Mouse (Mus musculus) lung, embryonic 14.5 days (tissue): Measurements from ENCODE around the gene BC052040. TPM values are rescaled to one million over a fixed set of nuclear protein-coding genes. Genes with fewer than 3 reads are reported as not detected.

Experiments
- ATAC-seq: fragments of 200-750 bp; cut with Nextera tagmentation; 2 replicates; pipeline ENCODE4 v1.8.0; 2017; ENCODE audit warnings: mild to moderate bottlenecking, moderate TSS enrichment, moderate library complexity; ENCODE audit not compliant: insufficient read depth
- DNase-seq: peaks from one replicate; pipeline ENCODE4 v3.0.0-alpha.2; 2015
- H3K27ac ChIP-seq: fragments of 300-500 bp; sonication (generic); 2 replicates; pipeline ENCODE4 v1.5.1; 2014; ENCODE audit warnings: low read depth, mild to moderate bottlenecking, moderate library complexity
- H3K27me3 ChIP-seq: fragments of 300-500 bp; sonication (generic); 2 replicates; pipeline ENCODE4 v1.6.1; 2014; ENCODE audit warnings: low read length, control low read depth; ENCODE audit not compliant: insufficient read depth
- H3K36me3 ChIP-seq: fragments of 300-500 bp; sonication (generic); 2 replicates; pipeline ENCODE4 v1.6.1; 2014; ENCODE audit warnings: control low read depth; ENCODE audit not compliant: insufficient read depth
- H3K4me1 ChIP-seq: fragments of 300-500 bp; sonication (generic); 2 replicates; pipeline ENCODE4 v1.6.1; 2014; ENCODE audit warnings: antibody characterized with exemption, control low read depth; ENCODE audit not compliant: insufficient read depth
- H3K4me2 ChIP-seq: fragments of 300-500 bp; sonication (generic); 2 replicates; pipeline ENCODE4 v1.6.1; 2014; ENCODE audit warnings: mild to moderate bottlenecking
- H3K4me3 ChIP-seq: fragments of 300-500 bp; sonication (generic); 2 replicates; pipeline ENCODE4 v1.5.1; 2014; ENCODE audit warnings: low read depth, low read length
- H3K9ac ChIP-seq: fragments of 300-500 bp; sonication (generic); 2 replicates; pipeline ENCODE4 v1.6.1; 2014
- H3K9me3 ChIP-seq: fragments of 300-500 bp; sonication (generic); 2 replicates; pipeline ENCODE4 v1.6.1; 2016; ENCODE audit warnings: low read depth, low read length, control low read depth
- CTCF ChIP-seq: IDR thresholded peaks from 2 replicates; pipeline ENCODE4 v1.5.1; 2016; ENCODE audit warnings: antibody characterized with exemption, low read depth
- WGBS: fragments of 180-500 bp; shearing (Covaris S2); extraction: QIAGEN DNeasy Blood & Tissue Kit; methylation state at CpG from one replicate; pipeline ENCODE4 v1.1.7; 2014; 5-methylcytosine and 5-hydroxymethylcytosine counted together
- microRNA counts: library from miRNA; unstranded; fragments of <30 nt; microRNA quantifications from one replicate; lab custom pipeline; 2016
- microRNA-seq: library from miRNA; unstranded; fragments of <30 nt; microRNA quantifications from one replicate; pipeline ENCODE4, GENCODE M21; 2016; ENCODE audit warnings: borderline number of aligned reads
- polyA plus RNA-seq: library from polyadenylated mRNA; unstranded; fragments of >200 nt; fragmentation: Nextera tagmentation; extraction: Ambion mirVana; gene quantifications from 2 replicates; pipeline ENCODE4 v1.2.1, GENCODE M21; 2014

The BC052040 gene
- polyA plus RNA-seq, 1 experiment from 2014 or later: 11.7 TPM

DNA sequence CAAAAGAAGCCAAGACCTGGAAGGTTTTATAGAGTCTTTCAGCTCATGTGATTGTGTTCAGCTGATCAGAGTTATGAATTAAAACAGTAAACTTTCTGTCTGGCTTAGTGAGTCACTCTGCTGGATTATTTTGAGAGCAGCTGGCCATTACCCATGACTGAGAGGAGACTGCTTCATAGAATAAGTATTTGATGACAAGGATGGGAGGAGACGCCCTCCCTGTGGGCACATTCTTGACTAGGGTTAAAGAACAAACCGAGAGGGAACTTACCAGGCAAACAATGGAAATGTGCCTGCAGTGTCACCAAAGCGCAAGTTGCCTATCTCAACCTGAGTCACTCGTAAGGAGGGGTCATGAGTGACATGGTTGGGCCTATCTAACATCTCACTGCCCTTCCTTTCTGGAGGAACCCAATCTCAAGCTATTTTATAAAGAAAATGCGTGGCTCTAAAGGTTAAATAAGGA is 199.1 kb downstream of the BC052040 start:
- Histone ChIP-seq H3K36me3 (no peaks in the 10 kb centered on the region), H3K27me3 (no peaks in the 10 kb centered on the region), H3K27ac (no peak overlapping the region), H3K4me2 (no peak overlapping the region), H3K4me3 (no peak overlapping the region), H3K9ac (no peak overlapping the region), H3K9me3 (no peaks in the 10 kb centered on the region), H3K4me1 (peaks cover 20% of the 10 kb centered on the region)
- WGBS: 71% methylated on average over 5 of the region's 5 CpGs
- DNase-seq: no peak
- no peak for ATAC-seq
- TF ChIP-seq CTCF: no peak

DNA sequence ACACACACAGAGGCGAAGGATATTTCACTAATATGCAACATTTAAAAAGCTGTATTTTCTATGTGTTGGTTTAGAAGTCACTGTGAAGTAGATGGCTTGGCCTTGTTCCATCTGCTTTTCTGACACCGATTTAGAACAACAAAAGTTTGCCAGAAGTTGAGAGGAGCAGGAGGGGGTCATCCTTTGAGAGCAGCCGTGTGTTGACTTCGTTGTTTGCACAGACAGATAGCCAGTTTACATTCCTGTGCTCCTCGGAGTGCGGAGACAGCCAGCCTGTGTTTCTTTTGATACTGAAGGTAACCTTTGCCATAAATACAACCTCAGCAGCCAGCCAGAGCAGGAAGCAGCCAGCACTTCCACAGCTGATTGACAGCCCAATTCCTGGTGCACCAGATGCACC is 204.2 kb downstream of the BC052040 start:
- H3K4me3 ChIP-seq: no peak overlapping the region
- no peaks in the 10 kb centered on the region for H3K36me3 ChIP-seq
- 20% methylated on average over 6 of the region's 6 CpGs for WGBS
- H3K27ac ChIP-seq: no peak overlapping the region
- no peak overlapping the region for H3K9ac ChIP-seq
- no peaks in the 10 kb centered on the region for H3K27me3 ChIP-seq
- no peak overlapping the region for H3K4me2 ChIP-seq
- no peak for TF ChIP-seq CTCF
- peak; percentile 64 for DNase-seq
- no peaks in the 10 kb centered on the region for H3K9me3 ChIP-seq
- peaks cover 5% of the 10 kb centered on the region; the same call in 1 of the 2 replicates for H3K4me1 ChIP-seq
- ATAC-seq: peak; percentile 63

DNA sequence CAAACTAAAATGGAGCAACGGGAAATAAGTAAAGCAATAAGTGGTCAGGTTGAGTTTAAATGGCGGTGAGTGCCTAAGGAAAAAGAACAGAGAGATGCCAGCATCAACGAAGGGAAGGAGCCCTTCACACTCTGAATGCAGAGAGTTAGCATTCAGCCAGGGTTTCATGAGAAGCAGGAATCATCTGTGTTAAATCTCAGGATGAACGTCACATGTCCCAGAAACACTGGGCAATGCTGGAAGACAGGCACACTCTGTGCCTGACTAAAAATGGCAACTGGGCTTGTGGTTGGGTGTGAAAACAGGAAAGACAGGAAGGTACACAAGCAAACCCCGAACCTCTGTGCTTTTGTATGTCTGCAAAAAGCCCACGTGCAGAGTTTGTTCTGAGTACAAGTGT is 217.3 kb downstream of the BC052040 start:
- WGBS: 72% methylated on average over 6 of the region's 6 CpGs
- no peak for TF ChIP-seq CTCF
- ATAC-seq: no peak
- Histone ChIP-seq H3K27me3 (no peaks in the 10 kb centered on the region), H3K9me3 (no peaks in the 10 kb centered on the region), H3K4me3 (no peak overlapping the region), H3K4me1 (no peaks in the 10 kb centered on the region), H3K36me3 (no peaks in the 10 kb centered on the region), H3K27ac (no peak overlapping the region), H3K4me2 (no peak overlapping the region), H3K9ac (no peak overlapping the region)
- no peak for DNase-seq

DNA sequence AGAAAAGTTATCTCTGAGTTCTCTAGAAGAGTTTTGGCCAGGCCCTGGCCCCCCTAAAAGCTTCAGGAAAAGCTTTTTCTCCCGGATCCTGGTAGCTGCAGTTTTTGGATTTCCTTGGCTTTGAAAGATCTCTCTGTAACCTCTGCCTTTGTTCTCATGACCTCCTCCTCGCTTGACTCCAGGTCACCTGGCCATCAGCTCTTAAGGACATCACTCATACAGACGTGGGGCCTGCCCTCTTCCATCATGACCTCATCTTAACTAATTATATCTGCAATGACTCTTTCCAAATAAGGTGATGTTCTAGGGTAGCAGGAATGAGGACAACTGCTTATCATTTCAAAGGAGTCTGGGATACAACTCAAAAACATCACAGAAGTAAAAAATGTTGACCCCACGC is 226.9 kb downstream of the BC052040 start:
- H3K4me3 ChIP-seq: no peak overlapping the region
- ATAC-seq: no peak
- H3K9me3 ChIP-seq: no peaks in the 10 kb centered on the region
- WGBS: 29% methylated on average over 4 of the region's 4 CpGs
- no peaks in the 10 kb centered on the region for H3K36me3 ChIP-seq
- H3K4me2 ChIP-seq: no peak overlapping the region
- no peak for DNase-seq
- no peak for TF ChIP-seq CTCF
- H3K9ac ChIP-seq: no peak overlapping the region
- no peaks in the 10 kb centered on the region for H3K27me3 ChIP-seq
- H3K27ac ChIP-seq: no peak overlapping the region
- no peaks in the 10 kb centered on the region for H3K4me1 ChIP-seq

DNA sequence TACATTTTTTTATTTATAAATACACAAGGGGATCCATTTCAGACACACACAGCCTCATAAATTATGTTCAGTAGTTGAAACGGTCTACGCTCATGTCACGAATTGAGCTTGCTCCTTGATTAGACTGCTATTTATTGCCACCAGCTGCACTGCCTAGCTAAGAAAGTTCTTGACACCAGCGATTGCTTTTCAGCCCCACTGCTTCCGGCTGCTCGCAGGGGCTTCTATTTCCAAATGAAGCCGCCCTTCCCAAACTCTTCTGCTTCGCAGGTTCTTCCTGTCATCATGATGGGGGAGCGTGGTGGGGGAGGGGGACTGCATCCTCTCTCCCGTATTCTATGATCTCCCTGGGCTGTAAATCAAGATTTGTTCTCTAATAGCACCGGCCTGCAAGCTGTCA is 231.8 kb downstream of the BC052040 start:
- no peak for TF ChIP-seq CTCF
- H3K9me3 ChIP-seq: no peaks in the 10 kb centered on the region
- H3K4me1 ChIP-seq: no peaks in the 10 kb centered on the region
- no peaks in the 10 kb centered on the region for H3K27me3 ChIP-seq
- WGBS: 24% methylated on average over 11 of the region's 11 CpGs
- no peak overlapping the region for H3K4me2 ChIP-seq
- DNase-seq: peak; percentile 23
- H3K27ac ChIP-seq: no peak overlapping the region
- ATAC-seq: no peak
- H3K36me3 ChIP-seq: no peaks in the 10 kb centered on the region
- H3K4me3 ChIP-seq: no peak overlapping the region
- no peak overlapping the region for H3K9ac ChIP-seq

DNA sequence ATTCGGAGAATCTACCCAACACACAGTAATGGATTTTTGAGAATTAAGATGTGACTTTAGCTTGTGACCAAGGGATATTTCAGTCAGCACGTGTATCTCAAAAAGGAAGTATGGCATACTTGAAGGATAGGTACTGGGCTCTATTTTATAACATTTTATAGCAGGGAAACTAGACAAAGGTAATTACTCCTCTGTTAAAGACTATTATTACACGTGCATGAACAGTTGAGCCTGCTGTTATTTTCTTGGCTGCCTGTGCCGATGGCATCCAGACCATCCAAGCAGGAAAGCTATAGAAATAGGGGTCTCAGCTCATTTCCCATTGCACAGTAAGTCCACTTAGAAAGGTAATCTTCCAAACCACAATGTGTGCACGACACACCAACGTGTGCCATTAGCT is 232.2 kb downstream of the BC052040 start:
- no peak overlapping the region for H3K27ac ChIP-seq
- ATAC-seq (no peak), DNase-seq (no peak)
- no peak overlapping the region for H3K4me3 ChIP-seq
- H3K4me1 ChIP-seq: no peaks in the 10 kb centered on the region
- no peak overlapping the region for H3K4me2 ChIP-seq
- H3K9me3 ChIP-seq: no peaks in the 10 kb centered on the region
- H3K36me3 ChIP-seq: no peaks in the 10 kb centered on the region
- no peak for TF ChIP-seq CTCF
- H3K27me3 ChIP-seq: no peaks in the 10 kb centered on the region
- WGBS: 57% methylated on average over 6 of the region's 6 CpGs
- no peak overlapping the region for H3K9ac ChIP-seq

DNA sequence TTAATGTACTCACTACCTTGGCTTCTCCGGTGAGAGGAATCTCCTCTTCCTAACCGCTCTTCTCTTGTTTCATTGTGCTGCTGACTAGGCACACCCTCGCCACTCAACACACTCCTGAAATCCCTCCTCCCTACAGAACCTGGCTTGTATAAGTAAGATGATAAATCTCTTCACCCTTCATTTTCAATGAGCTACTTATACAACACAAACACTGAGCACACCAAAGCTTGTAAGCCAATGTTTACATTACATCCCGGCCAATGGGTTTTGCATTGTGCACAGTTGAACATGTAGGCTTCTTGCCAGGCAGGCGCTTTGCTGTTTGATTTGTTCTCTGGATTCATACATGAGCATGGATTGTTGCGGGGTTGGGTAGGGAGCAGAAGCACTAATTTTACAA is 236.4 kb downstream of the BC052040 start:
- H3K27me3 ChIP-seq: no peaks in the 10 kb centered on the region
- WGBS: 32% methylated on average over 6 of the region's 6 CpGs
- no peaks in the 10 kb centered on the region for H3K4me1 ChIP-seq
- no peak overlapping the region for H3K9ac ChIP-seq
- ATAC-seq (peak; percentile 92), DNase-seq (peak; percentile 80)
- no peaks in the 10 kb centered on the region for H3K9me3 ChIP-seq
- H3K36me3 ChIP-seq: no peaks in the 10 kb centered on the region
- H3K4me2 ChIP-seq: no peak overlapping the region
- no peak overlapping the region for H3K4me3 ChIP-seq
- H3K27ac ChIP-seq: no peak overlapping the region
- TF ChIP-seq CTCF: no peak

DNA sequence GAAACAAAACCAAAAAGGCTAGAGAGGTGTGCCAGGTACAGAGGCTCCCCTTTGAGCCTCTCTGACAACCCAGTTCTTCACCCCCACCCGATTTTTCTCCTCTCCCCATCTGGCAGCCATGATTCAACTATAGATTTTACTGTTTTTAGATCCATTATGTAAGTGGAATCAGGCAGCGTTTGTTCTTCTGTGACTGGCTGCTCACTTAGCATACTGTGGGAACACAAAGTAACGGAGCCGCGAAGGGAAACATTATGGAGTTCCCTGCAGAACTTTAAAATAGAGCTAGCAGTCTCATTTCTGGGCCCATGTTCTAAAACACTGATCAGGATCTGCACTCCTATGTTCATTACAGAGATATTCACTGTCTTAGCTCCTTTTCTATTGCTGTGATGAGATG is 240.8 kb downstream of the BC052040 start:
- no peak for ATAC-seq
- Histone ChIP-seq H3K27me3 (no peaks in the 10 kb centered on the region), H3K9me3 (no peaks in the 10 kb centered on the region), H3K9ac (no peak overlapping the region), H3K27ac (no peak overlapping the region), H3K36me3 (no peaks in the 10 kb centered on the region), H3K4me1 (no peaks in the 10 kb centered on the region), H3K4me2 (no peak overlapping the region), H3K4me3 (no peak overlapping the region)
- DNase-seq: no peak
- TF ChIP-seq CTCF: no peak
- 87% methylated on average over 5 of the region's 5 CpGs for WGBS

MicroRNA genes within 50 kb of the gene (microRNA counts, 519-probe panel; counts per million panel counts)
- microRNA mmu-miR-1951 (lab: Ali Mortazavi, UCI): 3,526 counts per million, percentile 72 among the panel's probes with 10 or more counts

Small RNA genes within 50 kb of the gene (microRNA-seq; reads per million reads assigned to microRNA genes)
- not detected for gene Mir1951
